Mouse (Mus musculus) NIH3T3 (cell line): ENCODE results near the gene Paxbp1.

ENCODE experiments used
- DNase-seq: peaks from one replicate; pipeline ENCODE4 v3.0.0-alpha.2; 2012; ENCODE audit warnings: low read depth

Paxbp1 gene

DNA sequence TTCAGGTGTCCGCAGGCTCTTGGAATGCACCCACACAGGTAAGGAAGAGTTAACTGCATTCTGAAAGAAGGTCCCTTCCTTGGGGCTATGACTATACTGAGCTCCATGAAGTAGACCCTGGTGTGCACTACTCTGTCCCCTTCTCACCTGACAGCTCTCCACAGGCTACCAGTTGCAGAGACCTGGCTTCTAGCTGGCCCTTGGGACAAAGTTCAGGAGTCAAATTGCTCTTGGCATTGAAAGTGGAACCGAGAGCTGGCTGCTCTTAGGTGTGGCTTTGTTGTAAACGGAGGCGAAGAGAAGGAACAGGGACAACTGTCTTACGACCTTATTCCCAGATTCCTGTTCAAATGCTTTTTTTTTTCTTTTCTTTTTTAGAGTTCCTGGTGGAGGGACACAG is 10.8 kb upstream of the Paxbp1 start:
- no peak for DNase-seq

DNA sequence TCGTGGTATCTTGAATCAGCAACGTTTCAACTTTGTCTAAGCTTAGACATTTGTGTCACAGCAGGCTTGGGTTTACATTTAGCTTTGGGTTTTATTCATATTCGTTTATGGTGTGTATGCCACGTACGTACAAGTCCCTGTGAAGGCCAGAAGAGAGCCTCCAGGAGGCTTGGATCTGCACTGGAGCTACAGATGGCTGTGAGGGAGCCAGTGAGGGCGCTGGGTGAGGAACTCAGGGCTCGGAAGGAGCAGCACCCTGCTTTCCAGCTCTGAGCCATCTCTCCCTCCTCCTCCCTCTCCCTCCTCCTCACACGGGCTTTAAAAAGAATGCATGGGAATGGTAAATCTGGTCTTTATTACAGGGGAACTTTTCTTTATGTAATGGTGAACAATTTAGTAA is 9.3 kb upstream of the Paxbp1 start:
- no peak for DNase-seq

GRCm38 (mm10) chr16:91045511-91045910 is 1.2 kb upstream of the Paxbp1 start:
- peak; percentile 69 for DNase-seq

DNA sequence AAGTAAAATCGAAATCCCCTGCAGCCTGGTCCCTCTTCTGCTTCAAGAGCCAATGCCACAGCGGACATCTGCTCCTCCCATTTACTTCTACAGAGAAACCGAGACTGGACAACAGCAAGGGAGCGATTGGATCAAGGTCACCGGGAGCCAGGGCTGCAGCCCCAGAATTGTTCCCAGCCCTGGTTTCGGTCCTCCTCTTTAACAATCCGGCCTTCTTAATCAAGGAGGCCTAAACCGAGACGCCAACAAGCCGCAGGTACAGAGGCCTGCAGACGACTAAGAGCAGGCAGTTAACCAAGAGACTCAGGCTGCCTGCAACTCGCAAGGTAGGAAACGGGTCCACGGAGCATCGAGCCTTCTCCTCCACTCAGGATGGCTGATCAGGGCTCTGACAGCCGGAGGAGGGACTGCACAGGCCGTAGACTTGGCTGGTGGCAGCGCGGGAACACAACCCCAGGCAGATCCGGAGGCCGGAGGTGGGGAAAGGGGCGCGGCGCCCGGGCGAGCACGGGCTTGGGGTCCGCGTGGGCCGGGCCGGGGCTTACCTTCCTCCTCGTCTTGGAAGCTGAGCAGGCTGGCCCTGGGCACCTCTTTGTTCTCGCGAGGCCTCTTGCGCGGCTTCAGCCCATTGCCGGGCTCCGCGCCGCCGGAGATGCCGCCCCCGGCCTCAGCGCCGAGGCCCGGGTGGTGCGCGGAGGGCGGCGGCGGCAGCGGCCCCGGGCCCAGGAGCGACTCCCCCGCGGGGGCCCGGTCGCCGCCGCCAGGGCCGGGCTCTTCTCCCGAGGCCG is 688 bp downstream of the Paxbp1 start:
- peak; percentile 70 for DNase-seq

GRCm38 (mm10) chr16:91042640-91043039 is 1.7 kb downstream of the Paxbp1 start:
- DNase-seq = peak; percentile 9

- DNase-seq = no peak
Observed at GRCm38 (mm10) chr16:91035866-91036265, 8.5 kb downstream of the Paxbp1 start.

- no peak for DNase-seq
Observed at GRCm38 (mm10) chr16:91030751-91031150, 13.6 kb downstream of the Paxbp1 start.

GRCm38 (mm10) chr16:91029901-91030300 is 14.4 kb downstream of the Paxbp1 start:
- DNase-seq = no peak

DNA sequence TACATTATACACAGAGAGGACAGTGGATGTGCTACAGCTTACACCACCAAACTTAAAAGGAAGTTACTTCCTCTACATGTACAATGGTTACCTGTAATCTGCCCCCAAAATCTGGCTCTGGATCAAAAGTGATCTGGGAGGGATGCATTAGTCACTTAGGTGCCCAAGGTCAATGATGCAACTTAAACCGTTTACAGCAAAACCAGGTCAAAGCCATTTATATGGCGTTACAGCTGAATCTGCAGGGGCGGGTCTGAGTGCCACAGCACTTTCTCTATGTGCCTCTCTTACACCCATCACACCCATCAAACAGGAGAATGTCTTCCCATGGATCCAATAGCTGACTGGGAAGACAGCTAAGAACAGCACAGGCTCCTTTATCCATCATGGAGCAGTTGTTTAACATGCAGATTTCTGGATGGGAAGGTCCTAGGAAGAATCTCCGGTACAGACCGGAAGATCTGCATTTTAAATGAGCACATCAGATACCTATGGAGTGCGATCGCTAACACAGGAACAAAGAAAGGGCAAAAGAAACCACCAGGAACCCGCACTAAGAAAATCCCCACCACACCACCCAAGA is 15.1 kb downstream of the Paxbp1 start:
- no peak for DNase-seq

GRCm38 (mm10) chr16:91026290-91026689 is 18.1 kb downstream of the Paxbp1 start:
- DNase-seq = no peak

DNA sequence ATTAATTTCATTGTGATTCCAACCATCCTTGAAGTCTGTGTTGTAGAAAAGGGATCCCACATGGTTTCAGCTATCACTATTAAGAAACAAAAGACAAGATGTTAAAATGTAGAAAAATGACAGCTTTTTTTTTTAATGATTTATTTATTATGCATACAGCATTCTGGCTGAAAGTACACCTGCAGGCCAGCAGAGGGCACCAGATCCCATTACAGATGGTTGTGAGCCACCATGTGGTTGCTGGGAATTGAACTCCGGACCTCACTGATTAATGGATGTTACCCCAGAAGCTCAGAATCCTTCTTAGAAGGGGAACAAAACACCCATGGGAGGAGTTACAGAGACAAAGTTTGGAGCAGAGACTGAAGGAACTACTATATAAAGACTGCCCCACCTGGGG is 21.0 kb downstream of the Paxbp1 start:
- peak; percentile 46 for DNase-seq

DNA sequence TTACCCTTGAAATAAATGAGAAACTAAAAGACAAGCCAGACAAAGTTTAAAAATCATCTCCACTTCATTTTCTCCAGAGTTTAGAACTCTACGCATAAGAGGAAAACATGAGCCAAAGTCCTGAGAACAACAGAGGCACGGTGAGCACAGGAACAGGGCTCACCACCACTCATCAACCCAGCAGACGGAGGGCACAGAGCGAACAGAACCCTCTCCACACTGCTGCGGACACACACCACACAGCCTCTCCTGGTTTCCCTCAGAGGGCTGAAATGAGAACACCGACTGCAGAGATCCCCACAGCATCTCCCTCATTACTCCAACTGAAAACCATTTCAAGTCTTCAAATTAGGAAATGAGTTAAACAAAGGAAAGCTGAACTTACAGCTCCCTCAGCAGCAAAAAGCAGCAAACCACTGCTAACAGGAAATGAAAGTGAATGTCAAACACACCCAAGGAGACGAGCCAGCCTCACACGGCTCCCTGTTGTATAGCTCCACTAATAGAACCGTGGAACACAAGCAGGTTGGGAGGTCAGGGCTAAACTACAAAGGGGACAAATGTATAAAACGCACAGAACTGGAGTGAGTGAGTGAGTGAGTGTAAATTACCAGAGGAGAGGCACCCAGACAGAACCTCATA is 23.4 kb downstream of the Paxbp1 start:
- no peak for DNase-seq

- no peak for DNase-seq
Observed at GRCm38 (mm10) chr16:91019476-91019875, 24.9 kb downstream of the Paxbp1 start.

DNA sequence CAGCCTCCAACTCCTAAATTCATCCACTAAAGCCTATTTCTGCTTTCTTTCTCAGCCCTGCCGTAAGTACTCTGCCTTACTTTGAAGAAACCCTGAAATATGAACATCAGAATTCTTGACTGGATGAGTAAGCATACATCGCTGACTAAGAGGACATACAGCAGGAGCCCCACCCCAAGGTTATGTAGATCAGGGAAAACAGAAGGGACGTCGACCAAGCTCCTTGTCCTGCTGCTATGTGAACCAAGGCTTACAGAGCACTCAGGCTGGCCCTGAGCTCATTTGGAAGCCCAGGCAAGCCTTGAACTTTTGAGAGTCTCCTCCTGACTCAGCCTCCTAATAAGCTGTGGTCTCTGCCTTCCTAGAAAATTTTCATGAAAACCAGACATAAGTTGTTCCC is 28.6 kb downstream of the Paxbp1 start:
- DNase-seq = peak; percentile 3

DNA sequence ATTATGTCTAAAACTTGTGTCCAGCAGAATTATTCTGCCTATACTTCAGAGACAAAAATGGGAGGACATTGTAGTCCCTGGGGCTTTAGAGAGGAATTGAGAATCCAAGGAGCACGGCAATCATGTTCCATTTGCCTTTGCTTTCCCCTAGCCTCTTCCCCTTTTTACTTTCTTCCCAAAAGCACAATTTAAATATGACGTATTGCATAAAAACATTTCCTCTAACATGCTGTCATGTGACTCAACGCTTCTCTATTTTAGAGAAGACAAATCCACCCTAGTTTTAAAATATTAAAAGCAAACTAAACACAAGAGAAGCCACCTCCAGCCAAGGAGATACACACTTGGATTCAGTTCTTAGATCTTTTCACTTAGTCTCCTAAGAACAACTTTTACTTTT is 32.5 kb downstream of the Paxbp1 start:
- DNase-seq = peak; percentile 30

GRCm38 (mm10) chr16:91011021-91011683 is 33.2 kb downstream of the Paxbp1 start, which contains the start of gene Synj1:
Gene Synj1, minus strand, starts transcription at chr16:91011308.
- peak; percentile 94 for DNase-seq

DNA sequence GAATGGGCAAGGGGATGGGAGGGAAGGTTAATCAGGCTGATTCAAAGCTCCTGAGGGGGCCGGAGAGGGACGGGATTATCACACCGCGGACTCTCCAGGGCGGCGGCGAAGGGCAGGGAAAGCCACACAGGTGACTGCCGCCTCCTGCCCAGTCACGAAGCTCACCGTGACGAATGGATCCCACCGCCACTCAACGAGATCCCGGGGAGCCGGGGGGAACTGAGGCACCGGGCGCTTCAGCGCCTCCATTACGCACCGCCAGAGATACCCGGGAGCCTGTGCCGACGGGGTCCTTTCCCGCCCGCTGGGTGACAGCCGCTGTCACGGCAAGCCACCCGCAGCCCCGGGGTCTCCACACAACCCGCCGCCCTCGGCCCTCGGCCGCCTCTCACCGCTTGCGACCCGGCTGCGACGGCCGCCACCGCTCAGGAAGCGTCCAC is 33.7 kb downstream of the Paxbp1 start:
- DNase-seq = peak; percentile 37

- peak; percentile 24 for DNase-seq
Observed at GRCm38 (mm10) chr16:91009942-91010529, 34.3 kb downstream of the Paxbp1 start.

- no peak for DNase-seq
Observed at GRCm38 (mm10) chr16:91004915-91005538, 39.3 kb downstream of the Paxbp1 start.

GRCm38 (mm10) chr16:91001098-91001497 is 43.2 kb downstream of the Paxbp1 start:
- DNase-seq = no peak

- DNase-seq = no peak
Observed at GRCm38 (mm10) chr16:90999827-91000226, 44.5 kb downstream of the Paxbp1 start.

GRCm38 (mm10) chr16:90997822-90998221 is 46.5 kb downstream of the Paxbp1 start:
- DNase-seq = no peak
